Mouse (Mus musculus) heart, postnatal 14 days (tissue): Measurements from ENCODE around the gene Chn2. TPM values are rescaled to one million over a fixed set of nuclear protein-coding genes. Genes with fewer than 3 reads are reported as not detected.

ENCODE experiments used
- DNase-seq, 2 experiments: peaks; one replicate each; pipeline ENCODE4 v3.0.0; 2021 to 2022
- intact Hi-C: fragments of 180-260 bp; cut with DNase I; formaldehyde crosslinking; loops from one replicate; pipeline ENCODE4 v1.15.1; 2025
- long read RNA-seq, 2 experiments: library from polyadenylated mRNA; stranded (forward); transcript quantifications; one replicate each; pipeline ENCODE4 v2.0.0; 2021
- total RNA-seq, 2 experiments: library from RNA; stranded (reverse); gene quantifications; 2 replicates each; pipeline ENCODE4 v1.2.3; 2021

Gene Chn2
- 1 to 10 TPM; 3.7 to 4.3 TPM for total RNA-seq
- long read RNA-seq, experiment 1, transcript Chn2-201 (13 exons, 2,418 nt): major isoform, 5 of 10 reads
- long read RNA-seq, experiment 1, partial matches to known transcripts: 1 of 10 reads
- long read RNA-seq, experiment 1, other reads (novel, unspliced or antisense): 0 of 10 reads
- long read RNA-seq, experiment 2, transcript Chn2-201 (13 exons, 2,418 nt): major isoform, 5 of 8 reads
- long read RNA-seq, experiment 2, partial matches to known transcripts: 0 of 8 reads
- long read RNA-seq, experiment 2, other reads (novel, unspliced or antisense): 1 of 8 reads

DNA sequence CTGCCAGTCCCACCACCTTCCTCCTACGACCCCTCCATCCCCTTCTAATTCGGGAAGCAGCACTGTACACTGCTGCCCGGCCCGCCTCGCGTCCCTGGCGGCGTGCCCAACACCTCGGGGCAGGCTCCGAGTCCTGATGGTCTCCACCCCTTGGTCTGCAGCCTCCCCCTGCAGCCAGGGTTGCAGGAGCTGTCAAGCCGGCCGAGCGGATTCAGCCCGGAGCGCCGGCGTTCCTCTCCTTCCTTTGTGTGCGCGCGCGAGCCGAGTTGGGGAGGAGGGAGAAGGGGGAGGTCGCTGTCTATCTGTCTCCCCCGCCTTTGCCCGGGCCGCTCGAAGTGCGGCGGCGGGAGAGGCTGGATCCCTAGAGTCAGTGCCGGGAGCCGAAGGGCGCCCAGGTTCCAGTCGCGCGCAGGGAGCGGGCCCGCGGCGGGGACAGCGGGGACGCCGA is at the start of gene Chn2:
Gene Chn2 (plus strand): TSS at position 198 of the 448 bp plus-strand sequence.
- peak; percentile 67 to 76 for DNase-seq
- intact Hi-C loops: no loop called here

- intact Hi-C loops: no loop called here
- no peak for DNase-seq
Observed at GRCm38 (mm10) chr6:53992386-53992785, 47.0 kb upstream of the Chn2 start.

DNA sequence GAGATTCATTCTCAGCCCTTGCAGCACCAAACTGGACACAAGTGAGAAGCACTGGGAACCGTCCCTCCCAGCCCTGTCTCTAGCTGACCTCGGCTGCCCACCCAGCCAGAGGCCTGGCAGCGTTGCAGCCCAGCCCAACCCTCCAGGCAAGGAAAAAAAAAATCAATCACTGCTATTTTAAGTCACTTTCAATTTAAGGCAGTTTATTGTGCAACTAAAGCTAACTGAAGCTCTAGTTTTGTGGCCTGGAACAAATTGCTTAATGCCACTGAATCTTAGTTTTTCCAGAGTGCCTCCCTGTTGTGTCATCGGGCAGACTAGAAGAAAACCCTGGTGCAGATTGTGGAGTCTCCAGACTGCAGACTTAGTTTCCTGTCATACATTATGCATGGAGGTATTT is 43.8 kb upstream of the Chn2 start:
- intact Hi-C loops: no loop called here
- DNase-seq: no peak

GRCm38 (mm10) chr6:53996226-53996955 is 43.0 kb upstream of the Chn2 start:
- intact Hi-C loops: no loop called here
- no peak for DNase-seq

GRCm38 (mm10) chr6:54005302-54005701 is 34.1 kb upstream of the Chn2 start:
- intact Hi-C loops: no loop called here
- no peak for DNase-seq

DNA sequence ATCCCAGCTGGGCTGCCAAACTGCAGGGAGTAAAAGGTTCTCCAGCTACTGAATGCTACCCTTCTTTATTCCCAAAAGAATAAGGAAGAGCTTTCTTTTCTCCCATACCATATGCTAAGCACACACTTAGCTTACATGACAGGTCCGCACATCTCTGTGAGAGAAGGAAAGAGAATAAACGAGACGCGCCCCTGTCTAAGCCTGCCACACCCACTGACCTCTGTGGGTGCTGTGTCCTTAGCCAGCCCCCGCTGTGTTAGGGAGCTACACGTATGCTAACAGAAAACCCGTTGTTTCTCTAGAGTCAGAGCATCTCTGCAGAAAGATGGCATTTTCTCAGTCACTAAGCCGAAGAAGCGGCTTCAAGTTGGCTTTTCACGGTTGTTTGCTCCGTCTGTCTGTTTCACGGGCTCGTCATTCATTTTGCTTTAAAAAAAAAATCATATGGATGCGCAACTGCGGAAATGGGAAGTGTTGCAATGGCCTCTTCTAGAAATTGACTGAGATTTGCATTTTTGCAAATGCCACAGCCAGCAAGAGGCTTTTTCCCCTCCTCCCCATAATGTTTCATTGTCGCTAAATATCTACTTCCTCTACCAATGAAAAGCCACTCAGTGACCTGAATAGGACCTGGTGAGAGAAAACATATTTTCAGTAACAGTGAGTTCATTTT is 30.8 kb upstream of the Chn2 start:
- no peak for DNase-seq
- intact Hi-C loops: no loop called here

DNA sequence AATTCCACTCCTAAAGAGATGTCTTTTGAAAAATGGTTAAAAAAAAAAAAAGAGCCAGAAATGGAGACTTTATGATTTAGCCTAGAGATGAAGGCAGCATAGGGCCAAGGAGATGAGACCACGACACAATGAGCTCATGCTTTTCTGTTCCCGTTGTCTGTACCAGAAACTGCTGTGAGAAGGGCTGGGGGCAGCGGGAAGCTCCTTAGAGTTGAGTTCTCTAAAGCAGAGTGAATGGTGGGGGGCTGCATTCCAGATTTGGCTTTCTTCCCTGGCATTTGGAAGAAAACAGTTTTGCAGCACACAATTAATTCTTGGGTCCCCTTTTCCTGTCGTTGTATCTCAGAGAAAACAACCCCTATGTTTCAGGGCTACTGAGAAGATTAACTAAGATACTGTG is 30.1 kb upstream of the Chn2 start:
- no peak for DNase-seq
- intact Hi-C loops: no loop called here

GRCm38 (mm10) chr6:54010362-54010761 is 29.0 kb upstream of the Chn2 start:
- intact Hi-C loops: no loop called here
- no peak for DNase-seq

GRCm38 (mm10) chr6:54012163-54012562 is 27.2 kb upstream of the Chn2 start:
- intact Hi-C loops: no loop called here
- DNase-seq: no peak

GRCm38 (mm10) chr6:54018038-54018437 is 21.3 kb upstream of the Chn2 start:
- intact Hi-C loops: no loop called here
- DNase-seq: no peak

- DNase-seq: peak; percentile 7 to 28
- intact Hi-C loops: no loop called here
Observed at GRCm38 (mm10) chr6:54018861-54019260, 20.5 kb upstream of the Chn2 start.

DNA sequence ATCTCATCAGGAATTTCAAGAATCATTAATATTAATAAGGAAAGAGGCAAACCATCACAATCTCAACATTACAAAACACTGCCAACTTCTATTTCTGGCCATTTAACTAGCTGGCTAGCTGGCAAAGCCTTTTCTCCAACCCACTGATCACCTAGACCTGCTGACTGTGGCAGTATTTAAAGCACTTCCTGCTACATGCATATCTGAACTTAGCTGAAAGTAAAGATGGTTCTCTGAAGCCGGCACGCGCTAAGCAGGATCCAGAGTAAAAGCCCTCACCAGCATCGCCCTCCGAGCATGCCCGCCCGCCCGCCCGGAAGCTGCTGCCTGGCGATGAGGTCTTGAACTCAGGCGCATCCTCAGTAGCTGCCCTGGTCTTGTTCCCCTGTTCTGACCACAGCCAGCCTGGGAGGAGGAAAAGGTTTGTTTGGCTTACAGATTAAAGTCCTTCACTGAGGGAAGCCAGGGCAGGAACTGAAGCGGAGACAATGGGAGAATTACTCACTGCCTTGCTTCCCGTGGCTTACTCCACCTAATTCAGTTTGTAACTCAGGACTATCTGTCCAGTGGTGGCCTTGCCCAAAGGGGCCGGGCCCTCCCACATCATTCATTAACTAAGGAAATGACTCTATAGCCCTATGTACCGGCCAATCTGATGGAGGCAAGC is 18.1 kb upstream of the Chn2 start:
- peak; percentile 22 to 29 for DNase-seq
- intact Hi-C loops: no loop called here

DNA sequence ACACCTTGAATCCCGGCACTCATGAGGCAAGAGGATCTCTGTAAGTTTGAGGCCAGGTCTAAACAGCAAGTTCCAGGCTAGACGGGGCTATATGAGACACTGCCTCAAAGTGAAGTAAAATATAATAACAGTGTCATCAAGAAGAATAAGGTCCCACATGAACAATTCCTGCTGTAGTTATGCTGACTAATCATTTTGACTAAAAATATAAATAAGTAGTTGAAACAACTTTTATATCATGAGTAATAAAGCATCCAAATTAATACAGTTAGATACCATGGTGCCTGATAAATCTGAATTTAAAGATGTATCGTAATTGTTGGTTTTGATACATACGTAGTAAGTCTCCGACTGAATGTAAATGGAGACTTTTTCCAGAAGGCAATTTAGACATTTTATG is 15.5 kb upstream of the Chn2 start:
- no peak for DNase-seq
- intact Hi-C loops: no loop called here

GRCm38 (mm10) chr6:54028706-54029105 is 10.6 kb upstream of the Chn2 start:
- intact Hi-C loops: no loop called here
- no peak for DNase-seq

- no peak for DNase-seq
- intact Hi-C loops: loop anchor here (5.0 kb wide), 2 partner anchors 63 to 248 kb away; no protein-coding TSS in a partner anchor
Observed at GRCm38 (mm10) chr6:54030351-54030750, 9.0 kb upstream of the Chn2 start.

DNA sequence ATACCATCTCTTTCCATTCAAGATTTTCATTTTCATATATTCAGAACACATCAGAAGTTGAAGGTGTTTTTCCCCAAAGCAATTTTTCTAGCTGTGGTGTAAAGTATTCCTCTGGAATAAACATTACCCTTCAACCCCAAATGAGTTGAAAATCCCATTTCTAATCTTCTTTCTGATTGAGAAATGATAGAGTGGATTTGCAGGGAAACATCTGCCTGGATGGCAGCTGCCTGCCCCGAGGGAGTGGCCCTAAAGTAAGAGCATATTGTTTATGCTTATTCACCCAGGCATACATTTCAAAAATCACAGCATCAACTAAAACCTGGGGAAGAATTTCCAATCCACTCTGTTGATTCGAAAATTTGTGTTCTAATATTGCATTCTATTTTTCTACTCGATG is 8.6 kb upstream of the Chn2 start:
- DNase-seq: no peak
- intact Hi-C loops: loop anchor here (5.0 kb wide), 2 partner anchors 63 to 248 kb away; no protein-coding TSS in a partner anchor

DNA sequence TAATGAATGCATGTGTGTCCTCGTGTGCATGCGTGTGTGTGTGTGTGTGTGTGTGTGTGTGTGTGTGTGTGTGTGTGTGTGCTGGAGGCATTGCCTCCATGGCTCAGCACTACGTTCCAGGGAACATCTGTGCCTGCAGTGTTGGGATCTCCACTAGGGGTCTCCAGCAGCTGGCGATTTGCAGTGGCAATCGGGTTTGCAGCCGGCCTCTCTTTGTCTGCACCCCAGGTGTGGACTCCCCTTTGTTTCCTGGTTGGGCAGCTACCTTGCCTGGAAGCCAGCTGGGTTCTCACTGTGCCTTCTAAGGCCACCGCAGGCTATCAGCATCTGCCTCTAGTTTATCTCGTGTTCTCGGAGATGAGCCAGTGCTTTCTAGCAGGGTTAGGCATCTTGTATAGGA is 4.9 kb upstream of the Chn2 start:
- DNase-seq: peak; percentile 74 to 85
- intact Hi-C loops: loop anchor here (1.0 to 5.0 kb wide), 4 partner anchors 67 to 252 kb away; no protein-coding TSS in a partner anchor

DNA sequence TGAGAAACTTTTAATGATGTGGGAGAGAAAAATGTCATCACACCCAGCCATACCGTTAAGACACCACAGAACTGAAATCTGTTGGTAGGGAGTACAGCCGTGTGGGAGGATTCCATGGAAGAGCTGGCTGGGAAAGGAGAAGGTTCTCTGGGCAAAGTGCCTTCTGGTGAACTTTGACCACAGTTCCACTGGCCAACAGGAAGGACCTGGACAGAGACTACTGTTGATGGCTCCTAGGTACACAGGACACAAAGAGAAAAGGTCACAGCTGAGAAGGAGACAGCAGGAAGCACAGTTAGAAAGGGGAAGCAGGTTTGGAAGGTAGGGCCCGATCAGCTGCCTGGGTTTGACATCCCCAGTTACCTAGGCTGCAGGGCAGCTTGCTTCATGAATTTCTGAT is 3.8 kb upstream of the Chn2 start:
- intact Hi-C loops: no loop called here
- DNase-seq: no peak

DNA sequence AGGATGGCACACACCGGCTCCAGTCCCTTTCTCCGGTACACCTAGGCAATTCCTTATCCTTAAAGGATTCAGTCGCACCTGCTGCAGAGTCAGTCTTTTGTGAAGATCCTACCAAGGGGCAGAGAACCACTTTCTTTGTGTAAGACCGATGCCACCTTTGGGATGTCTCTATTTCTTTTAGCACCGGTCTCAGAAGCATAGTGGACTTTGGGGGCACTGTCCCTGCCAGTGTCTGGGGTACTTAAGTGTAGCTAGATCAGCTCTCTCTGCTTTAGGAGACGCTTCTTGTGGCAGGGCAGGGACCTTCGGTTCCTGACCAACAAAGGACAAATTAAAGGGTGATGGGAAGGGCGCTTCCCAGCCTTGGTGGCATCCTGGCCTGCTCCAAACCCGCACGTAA is 488 bp upstream of the Chn2 start:
- intact Hi-C loops: no loop called here
- no peak for DNase-seq

GRCm38 (mm10) chr6:54039805-54040447 is 572 bp downstream of the Chn2 start:
- DNase-seq: peak in 1 of 2 experiments; percentile 64
- intact Hi-C loops: no loop called here
